Mouse (Mus musculus) myocyte (in vitro differentiated cells): ENCODE results near the gene Selenon. TPM values are rescaled to one million over a fixed set of nuclear protein-coding genes. Genes with fewer than 3 reads are reported as not detected.

Source experiments
- H3K27me3 ChIP-seq: one replicate; pipeline ENCODE4 v1.6.1; 2011; ENCODE audit not compliant: control insufficient read depth, insufficient read depth, insufficient read length
- H3K36me3 ChIP-seq: one replicate; pipeline ENCODE4 v1.6.1; 2011; ENCODE audit not compliant: control insufficient read depth, insufficient read depth
- H3K4me2 ChIP-seq: one replicate; pipeline ENCODE4 v1.6.1; 2011; ENCODE audit warnings: low read depth, control low read depth
- H3K4me3 ChIP-seq: one replicate; pipeline ENCODE4 v1.5.1; 2011; ENCODE audit warnings: mild to moderate bottlenecking, control low read depth, moderate library complexity
- H3K79me2 ChIP-seq: one replicate; pipeline ENCODE4 v1.6.1; 2011; ENCODE audit not compliant: control insufficient read depth, insufficient read depth
- H3ac ChIP-seq: one replicate; pipeline ENCODE4 v1.6.1; 2011; ENCODE audit not compliant: control insufficient read depth, insufficient read length
- CEBPB ChIP-seq: IDR thresholded peaks from 2 replicates; pipeline ENCODE4 v1.6.1; 2011; ENCODE audit warnings: mild to moderate bottlenecking, moderate library complexity; ENCODE audit not compliant: poor library complexity, insufficient read depth, severe bottlenecking
- E2F4 ChIP-seq: IDR thresholded peaks from one replicate; pipeline ENCODE4 v1.6.1; 2011; ENCODE audit warnings: mild to moderate bottlenecking, control low read depth, moderate library complexity; ENCODE audit not compliant: insufficient read depth
- MAX ChIP-seq: IDR thresholded peaks from one replicate; pipeline ENCODE4 v1.6.1; 2011; ENCODE audit warnings: low read depth, mild to moderate bottlenecking, control low read depth
- MYOD1 ChIP-seq, 3 experiments: IDR thresholded peaks; one replicate each; pipeline ENCODE4 v1.6.1; 2011; ENCODE audit warnings: control low read depth in 2 of 3, low read depth in 2 of 3, mild to moderate bottlenecking in 2 of 3, moderate library complexity in 1 of 3; ENCODE audit not compliant: insufficient read length in 2 of 3, control insufficient read depth in 1 of 3
- MYOG ChIP-seq, 3 experiments: IDR thresholded peaks; one replicate each; pipeline ENCODE4 v1.6.1; 2011; ENCODE audit warnings: control low read depth in 2 of 3, low read depth in 2 of 3, mild to moderate bottlenecking in 2 of 3; ENCODE audit not compliant: insufficient read length in 2 of 3, control insufficient read depth in 1 of 3, insufficient read depth in 1 of 3
- POLR2A ChIP-seq: IDR thresholded peaks from one replicate; pipeline ENCODE4 v1.6.1; 2011; ENCODE audit warnings: low read depth, mild to moderate bottlenecking, control low read depth, moderate library complexity; ENCODE audit not compliant: insufficient read length
- POLR2AphosphoS2 ChIP-seq: IDR thresholded peaks from one replicate; pipeline ENCODE4 v1.6.1; 2011; ENCODE audit warnings: low read depth, control low read depth; ENCODE audit not compliant: insufficient read length
- REST ChIP-seq: IDR thresholded peaks from one replicate; pipeline ENCODE4 v1.6.1; 2011; ENCODE audit warnings: mild to moderate bottlenecking, control low read depth, moderate library complexity; ENCODE audit not compliant: insufficient read depth, insufficient read length
- SRF ChIP-seq: IDR thresholded peaks from one replicate; pipeline ENCODE4 v1.6.1; 2011; ENCODE audit warnings: low read depth; ENCODE audit not compliant: control insufficient read depth, insufficient read length
- TCF12 ChIP-seq: IDR thresholded peaks from one replicate; pipeline ENCODE4 v1.6.1; 2011; ENCODE audit warnings: mild to moderate bottlenecking, control low read depth; ENCODE audit not compliant: poor library complexity, insufficient read depth, severe bottlenecking
- TCF3 ChIP-seq: IDR thresholded peaks from one replicate; pipeline ENCODE4 v1.6.1; 2011; ENCODE audit warnings: low read depth, control low read depth; ENCODE audit not compliant: insufficient read length
- USF1 ChIP-seq: IDR thresholded peaks from one replicate; pipeline ENCODE4 v1.6.1; 2011; ENCODE audit warnings: low read depth, mild to moderate bottlenecking, control low read depth, moderate library complexity
- polyA plus RNA-seq: library from polyadenylated mRNA; unstranded; fragments of >200 nt; fragmentation: generic; extraction: Trizol; gene quantifications from one replicate; pipeline ENCODE4 v1.2.1, GENCODE M21; 2012; ENCODE audit warnings: missing spikeins

Selenon gene
- polyA plus RNA-seq, 1 experiment: 35.7 TPM

GRCm38 (mm10) chr4:134549899-134550298, 2.1 kb downstream of the Selenon start:
- Histone ChIP-seq H3K36me3 (no peaks in the 10 kb centered on the region), H3ac (no peak overlapping the region), H3K4me3 (no peak overlapping the region), H3K79me2 (peaks cover 13% of the 10 kb centered on the region), H3K4me2 (no peak overlapping the region), H3K27me3 (no peaks in the 10 kb centered on the region)
- TF ChIP-seq SRF (no peak), MAX (no peak), POLR2A (no peak), MYOG (IDR thresholded peaks at IDR 0.05; ENCODE audit: control insufficient read depth in 1 of 3, insufficient read depth in 1 of 3, insufficient read length in 2 of 3, low read depth in 2 of 3) (no peak), CEBPB (no peak), USF1 (no peak), E2F4 (no peak)

GRCm38 (mm10) chr4:134548169-134548938, 3.6 kb downstream of the Selenon start:
- Histone ChIP-seq H3K4me3 (no peak overlapping the region), H3K79me2 (peaks cover 13% of the 10 kb centered on the region), H3K27me3 (no peaks in the 10 kb centered on the region), H3K4me2 (no peak overlapping the region), H3ac (no peak overlapping the region), H3K36me3 (no peaks in the 10 kb centered on the region)
- no peak for TF ChIP-seq MAX
- TF ChIP-seq POLR2AphosphoS2: no peak

DNA sequence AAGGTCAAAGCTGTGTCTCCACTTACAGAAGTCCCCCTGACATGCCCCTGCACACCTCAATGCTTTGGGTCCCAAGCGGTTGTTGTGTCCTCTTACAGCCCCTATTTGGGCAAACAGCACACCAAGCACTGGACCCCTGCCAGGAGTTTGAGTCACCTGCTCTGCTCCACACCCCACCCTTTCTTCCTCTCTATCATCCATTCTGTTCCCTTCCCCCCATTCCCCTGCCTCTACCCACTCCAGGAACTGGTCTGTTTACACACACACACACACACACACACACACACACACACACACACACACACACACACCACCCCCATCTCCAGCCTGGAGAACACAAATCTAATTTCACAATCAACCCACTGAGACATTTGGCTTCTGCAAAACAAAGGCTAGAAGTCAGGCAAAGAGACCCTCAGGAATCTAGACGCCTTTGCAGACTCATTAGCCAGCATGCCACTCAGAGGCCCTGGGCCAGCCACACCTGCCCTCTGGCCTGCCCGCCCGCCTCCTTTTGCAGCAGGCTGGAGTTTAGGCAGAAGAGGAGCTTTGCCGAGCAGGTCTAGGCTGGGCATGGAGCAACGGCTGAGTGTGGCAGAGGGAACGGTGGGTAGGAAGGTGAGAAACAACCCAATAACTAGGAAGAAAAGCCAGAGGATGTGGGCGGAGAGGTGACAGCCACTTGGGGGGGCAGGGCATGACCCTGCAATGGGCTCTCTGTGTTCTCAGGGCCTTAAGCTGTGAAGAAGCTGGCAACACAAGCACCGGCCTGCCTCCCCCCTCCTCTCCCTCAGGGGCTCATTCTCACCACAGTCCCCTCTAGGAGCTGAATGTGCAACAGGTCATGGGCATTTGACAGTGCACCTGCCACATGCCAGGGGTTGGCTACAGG, 4.9 kb downstream of the Selenon start:
- TF ChIP-seq POLR2AphosphoS2 (no peak), MAX (no peak), E2F4 (no peak), MYOD1 (IDR thresholded peaks at IDR 0.05; ENCODE audit: control insufficient read depth in 1 of 3, insufficient read length in 2 of 3, low read depth in 2 of 3) (no peak), TCF12 (no peak), REST (no peak), CEBPB (no peak)
- no peak overlapping the region for H3K4me2 ChIP-seq
- H3K79me2 ChIP-seq: peaks cover 13% of the 10 kb centered on the region
- H3K36me3 ChIP-seq: peaks cover 11% of the 10 kb centered on the region
- no peaks in the 10 kb centered on the region for H3K27me3 ChIP-seq
- no peak overlapping the region for H3K4me3 ChIP-seq
- H3ac ChIP-seq: no peak overlapping the region

- H3K27me3 ChIP-seq: no peaks in the 10 kb centered on the region
- no peak overlapping the region for H3K4me2 ChIP-seq
- H3ac ChIP-seq: no peak overlapping the region
- H3K36me3 ChIP-seq: peaks cover 11% of the 10 kb centered on the region
- no peaks in the 10 kb centered on the region for H3K79me2 ChIP-seq
- no peak for TF ChIP-seq TCF3
- TF ChIP-seq USF1: no peak
- no peak for TF ChIP-seq SRF
- TF ChIP-seq TCF12: no peak
- no peak for TF ChIP-seq MYOD1 (IDR thresholded peaks at IDR 0.05; ENCODE audit: control insufficient read depth in 1 of 3, insufficient read length in 2 of 3, low read depth in 2 of 3)
- TF ChIP-seq POLR2A: no peak
- TF ChIP-seq POLR2AphosphoS2: no peak
- no peak for TF ChIP-seq E2F4
- no peak for TF ChIP-seq CEBPB
- TF ChIP-seq REST: no peak
- no peak for TF ChIP-seq MYOG (IDR thresholded peaks at IDR 0.05; ENCODE audit: control insufficient read depth in 1 of 3, insufficient read depth in 1 of 3, insufficient read length in 2 of 3, low read depth in 2 of 3)
- TF ChIP-seq MAX: no peak
- H3K4me3 ChIP-seq: no peak overlapping the region
These were observed 8.7 kb downstream of the Selenon start for GRCm38 (mm10) chr4:134543261-134543660.

DNA sequence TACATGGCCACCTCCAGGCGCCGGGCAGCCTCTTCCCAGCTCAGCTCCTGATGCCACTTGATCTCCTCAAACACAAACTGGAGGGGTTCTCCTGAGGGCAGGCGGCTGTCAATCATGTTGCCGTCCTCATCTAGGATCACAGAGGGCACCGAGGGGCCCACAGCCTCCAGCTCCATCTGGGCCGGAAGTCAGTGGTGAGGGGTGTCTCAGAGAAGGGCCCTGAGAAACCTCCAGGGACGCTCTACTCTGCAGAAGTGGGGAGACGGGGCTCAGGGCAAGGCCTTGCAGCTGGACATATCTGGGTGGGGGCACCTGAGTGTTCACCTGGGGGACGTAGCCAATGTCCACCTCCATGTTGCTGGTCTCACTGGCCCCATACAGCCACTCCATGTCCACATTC, 9.2 kb downstream of the Selenon start:
- Histone ChIP-seq H3K79me2 (no peaks in the 10 kb centered on the region), H3K27me3 (no peaks in the 10 kb centered on the region), H3K4me2 (no peak overlapping the region), H3K4me3 (no peak overlapping the region), H3ac (no peak overlapping the region), H3K36me3 (peaks cover 11% of the 10 kb centered on the region)
- TF ChIP-seq POLR2A: no peak
- no peak for TF ChIP-seq SRF
- TF ChIP-seq POLR2AphosphoS2: no peak
